Mouse (Mus musculus): ENCODE measurements around the gene Gm9821.

Gm9821 gene

GRCm38 (mm10) chr2:91948792-91949241 lies 3.3 kb downstream of the Gm9821 start:
- DNase-seq (ENCODE audit: low read depth, low spot score): no peak

DNA sequence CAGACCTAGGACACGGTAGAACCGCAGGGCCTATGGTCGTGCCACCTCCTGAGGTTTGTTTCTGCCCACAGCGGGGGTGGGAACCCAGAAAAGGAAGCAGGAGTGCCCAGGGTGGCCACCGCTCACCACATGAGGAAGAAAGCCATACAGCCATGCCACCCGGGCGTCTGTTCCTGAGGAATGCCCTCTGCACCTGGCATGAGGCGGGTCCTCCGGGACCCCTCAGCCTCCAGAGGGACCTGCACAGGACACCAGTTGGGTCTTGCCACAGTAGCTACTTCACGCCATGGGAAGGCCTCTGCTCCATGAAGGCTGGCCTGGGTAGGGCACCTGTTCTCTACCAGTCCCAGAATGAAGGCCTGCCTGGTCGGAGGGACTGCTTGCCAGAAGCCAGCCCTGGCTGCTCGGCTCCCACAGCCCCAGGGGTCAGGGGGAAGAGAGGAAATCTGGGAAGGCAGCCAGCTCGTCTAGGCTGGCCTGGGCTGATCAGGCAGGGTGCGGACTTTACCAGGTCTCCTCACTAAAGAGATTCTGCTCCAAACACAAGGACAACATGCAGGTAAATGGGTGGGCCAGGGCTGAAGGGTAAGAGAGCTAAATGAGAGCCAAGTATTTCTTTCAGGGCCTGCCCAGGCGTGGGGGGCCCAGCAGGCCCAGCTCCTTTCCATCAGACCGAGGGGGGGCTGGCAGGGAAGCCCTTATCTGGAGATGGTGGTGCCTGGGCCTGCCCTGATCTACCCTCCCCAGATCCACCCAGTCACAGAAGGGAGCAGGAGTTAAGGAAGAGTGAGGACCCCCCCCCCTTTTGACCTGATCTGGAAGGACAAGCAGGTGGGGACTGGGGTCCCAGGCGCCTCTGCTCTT lies 4.1 kb downstream of the Gm9821 start:
- DNase-seq (ENCODE audit: low read depth, low spot score): no peak

GRCm38 (mm10) chr2:91950275-91951085 lies 5.0 kb downstream of the Gm9821 start:
- no peak for DNase-seq (ENCODE audit: low read depth, low spot score)

GRCm38 (mm10) chr2:91953825-91954224 lies 8.3 kb downstream of the Gm9821 start:
- no peak for DNase-seq (ENCODE audit: low read depth, low spot score)

GRCm38 (mm10) chr2:91955121-91955591 lies 9.7 kb downstream of the Gm9821 start:
- no peak for DNase-seq (ENCODE audit: low read depth, low spot score)

GRCm38 (mm10) chr2:91955875-91956274 lies 10.4 kb downstream of the Gm9821 start:
- no peak for DNase-seq (ENCODE audit: low read depth, low spot score)

DNA sequence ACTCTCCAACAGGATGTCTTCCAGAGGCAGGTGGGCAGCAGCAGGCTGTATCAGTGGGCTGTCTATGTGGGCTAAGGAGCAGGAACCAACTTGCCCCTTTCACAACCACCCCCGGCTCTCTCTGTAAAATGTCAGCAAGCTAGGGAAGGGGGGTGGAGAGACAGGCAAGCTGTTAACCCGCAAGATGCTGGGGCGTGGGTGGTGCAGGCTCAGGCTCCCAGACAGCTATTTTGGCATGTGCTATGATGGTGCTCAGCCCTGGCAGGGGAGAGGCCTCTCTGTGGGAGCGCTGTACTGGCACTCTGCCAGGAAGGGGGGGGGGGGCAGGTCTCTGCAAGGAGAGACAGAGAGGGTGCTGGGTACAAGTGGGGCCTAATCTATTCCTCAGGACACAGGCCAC lies 11.6 kb downstream of the Gm9821 start:
- no peak for DNase-seq (ENCODE audit: low read depth, low spot score)

DNA sequence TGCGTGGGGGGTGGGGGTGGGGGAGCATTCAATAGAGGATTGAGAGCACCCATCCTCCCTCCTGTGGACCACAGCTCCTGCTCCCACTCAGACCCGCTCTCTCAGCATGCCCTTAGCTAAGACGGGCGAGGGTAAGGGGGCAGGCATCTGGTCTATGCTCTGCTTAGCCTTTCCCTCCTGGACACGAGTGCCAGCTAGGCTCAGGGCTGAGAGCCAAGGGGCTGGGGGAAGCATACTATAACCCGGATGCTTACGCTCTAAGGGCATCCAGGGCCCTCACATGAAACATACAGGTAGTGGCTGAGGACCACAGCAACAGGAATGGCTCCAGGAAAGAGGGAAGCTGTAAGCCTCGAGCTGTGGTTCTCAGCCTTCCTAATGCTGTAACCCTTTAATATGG lies 12.5 kb downstream of the Gm9821 start:
- no peak for DNase-seq (ENCODE audit: low read depth, low spot score)

DNA sequence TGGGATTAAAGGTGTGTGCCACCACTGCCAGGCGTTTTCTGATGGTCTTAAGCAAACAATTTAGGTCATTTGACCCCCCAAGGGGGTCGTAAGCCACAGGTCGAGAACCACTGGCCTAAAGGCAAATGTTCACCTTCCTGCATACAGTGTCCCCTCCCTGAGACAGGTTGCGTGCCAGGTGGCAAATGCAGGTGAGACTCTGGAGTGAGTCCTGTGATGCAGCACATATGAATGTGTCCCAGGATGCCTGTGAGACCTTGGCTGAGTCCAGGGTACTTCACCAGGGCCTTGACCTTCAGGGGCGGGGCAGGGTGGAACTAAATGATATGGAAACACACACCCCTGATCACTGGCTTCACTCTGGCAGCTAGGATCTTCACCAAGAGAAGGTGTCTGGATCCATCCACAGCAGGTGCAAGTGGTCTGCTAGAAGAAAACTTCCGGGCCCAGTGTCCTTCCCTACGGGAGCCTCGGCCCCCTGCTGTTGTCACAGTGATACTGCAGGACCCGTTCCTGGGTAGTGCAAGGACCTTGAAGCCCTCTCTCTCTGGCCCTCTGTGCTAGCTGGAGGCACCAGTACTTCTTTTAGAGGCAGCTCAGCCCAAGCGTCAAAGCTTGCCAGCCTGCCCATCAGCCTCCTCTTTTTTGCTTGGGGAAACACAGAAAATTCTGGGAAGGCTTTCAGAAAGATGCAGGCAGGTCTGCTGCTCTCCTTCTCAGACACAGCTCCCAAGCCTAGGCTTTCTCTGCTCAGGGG lies 13.4 kb downstream of the Gm9821 start:
- no peak for DNase-seq (ENCODE audit: low read depth, low spot score)

DNA sequence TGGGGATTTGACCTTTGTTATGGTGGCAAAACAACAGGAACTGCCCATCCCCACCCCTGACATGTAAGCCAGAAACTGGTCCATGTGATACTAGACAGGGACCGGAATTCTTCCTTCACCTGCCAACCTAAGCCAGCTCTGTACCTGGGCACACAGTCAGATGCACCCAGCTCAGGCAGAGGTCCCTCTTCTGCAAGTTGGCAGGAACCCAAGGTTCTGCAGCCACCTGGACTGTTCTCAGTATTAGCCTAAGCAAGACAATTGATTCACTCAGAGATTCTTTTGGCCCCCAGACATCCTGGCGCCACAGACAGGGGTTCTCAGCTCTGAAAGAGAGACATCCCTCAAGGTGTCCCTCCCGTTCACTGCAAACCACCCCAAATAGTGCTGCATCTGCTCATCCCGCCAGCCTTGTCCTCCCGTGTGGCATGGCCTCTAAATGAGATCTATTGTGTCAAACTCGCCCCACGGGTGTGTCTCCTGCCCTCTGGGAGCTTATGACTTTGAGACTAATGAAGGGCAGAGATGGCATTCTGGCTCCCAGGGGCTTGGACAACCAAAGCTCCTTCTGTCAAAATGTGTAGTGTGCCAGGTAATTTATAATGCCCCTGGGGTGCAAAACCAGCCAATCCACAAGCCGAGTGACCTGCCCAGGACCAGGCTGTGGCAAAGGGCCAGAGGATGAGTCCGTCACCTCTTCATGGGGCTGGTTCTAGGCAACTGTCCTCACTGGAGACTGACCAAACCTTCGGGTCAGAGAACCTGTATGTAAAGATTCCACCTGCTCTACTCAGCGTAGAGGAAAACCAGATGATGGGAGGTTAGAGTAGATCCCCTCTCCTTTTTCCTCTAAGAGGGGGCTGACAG lies 14.3 kb downstream of the Gm9821 start:
- no peak for DNase-seq (ENCODE audit: low read depth, low spot score)

- no peak for DNase-seq (ENCODE audit: low read depth, low spot score)
These were observed 15.0 kb downstream of the Gm9821 start for GRCm38 (mm10) chr2:91960459-91960858.

DNA sequence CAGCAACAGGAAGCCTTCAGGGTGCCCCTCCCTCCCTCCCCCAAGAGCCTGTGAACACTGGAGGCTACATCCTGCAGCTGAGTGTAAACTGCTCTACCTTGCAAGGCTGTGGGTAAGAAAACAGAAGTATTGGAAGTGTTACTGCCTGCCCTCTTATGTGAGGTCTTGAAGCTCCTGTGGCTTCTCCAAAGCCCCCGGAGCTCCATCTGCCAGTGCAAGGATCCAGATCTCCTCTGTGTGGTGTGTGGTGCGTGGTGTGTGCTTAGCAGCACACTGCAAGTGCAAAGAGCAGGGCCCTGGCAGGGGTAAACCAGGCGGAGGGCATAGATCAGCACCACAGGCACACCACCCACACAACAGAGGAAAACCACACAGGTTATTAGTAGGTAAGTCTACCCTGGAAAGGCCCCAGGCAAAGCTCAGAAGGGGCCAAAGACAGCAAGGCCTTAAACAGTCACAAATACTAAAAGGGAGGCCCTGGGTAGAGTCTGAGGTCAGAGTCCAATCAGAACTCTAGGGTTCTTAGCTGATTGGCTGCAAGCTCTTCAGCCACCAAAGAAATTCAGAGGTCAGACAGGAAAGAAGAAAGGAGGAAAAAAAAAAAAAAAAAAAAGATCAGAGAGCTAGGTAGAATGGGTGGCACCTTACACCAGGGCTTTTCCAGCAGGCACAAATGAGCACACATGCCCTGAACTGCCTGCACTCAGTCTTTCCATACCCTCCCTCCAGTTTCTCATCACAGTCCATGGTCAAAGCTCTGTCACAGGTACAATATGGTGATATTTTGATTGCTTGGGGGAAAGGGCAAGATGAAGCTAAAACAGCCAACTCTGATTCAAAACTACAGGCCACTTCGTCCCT lies 16.6 kb downstream of the Gm9821 start:
- no peak for DNase-seq (ENCODE audit: low read depth, low spot score)

GRCm38 (mm10) chr2:91962864-91963401 lies 17.4 kb downstream of the Gm9821 start:
- DNase-seq (ENCODE audit: low read depth, low spot score): no peak

DNA sequence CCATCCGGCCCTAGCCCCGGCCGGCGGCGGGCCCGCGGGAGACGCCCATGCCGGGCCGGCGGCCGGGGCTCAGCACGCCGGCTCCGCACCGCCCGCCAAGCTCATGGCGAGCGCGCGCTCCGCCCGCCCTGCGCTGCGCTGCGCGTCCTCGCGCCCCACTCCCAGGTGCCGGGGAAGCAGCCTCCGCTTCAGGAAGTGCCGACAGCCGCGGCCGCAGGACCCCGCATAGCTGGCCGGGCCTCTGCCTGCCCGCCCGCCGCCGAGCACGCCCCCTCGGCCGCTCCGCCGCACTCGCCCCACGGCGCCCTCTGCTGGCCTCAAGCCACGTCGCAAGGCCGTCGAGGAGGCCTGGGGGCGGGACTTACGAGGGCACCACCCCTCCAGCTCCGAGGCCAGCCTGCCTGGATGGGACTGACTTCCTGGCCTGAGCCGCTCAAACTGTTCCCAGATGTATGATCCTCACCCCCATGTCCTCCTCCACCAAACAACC lies 18.0 kb downstream of the Gm9821 start:
- DNase-seq (ENCODE audit: low read depth, low spot score): peak; percentile 70

DNA sequence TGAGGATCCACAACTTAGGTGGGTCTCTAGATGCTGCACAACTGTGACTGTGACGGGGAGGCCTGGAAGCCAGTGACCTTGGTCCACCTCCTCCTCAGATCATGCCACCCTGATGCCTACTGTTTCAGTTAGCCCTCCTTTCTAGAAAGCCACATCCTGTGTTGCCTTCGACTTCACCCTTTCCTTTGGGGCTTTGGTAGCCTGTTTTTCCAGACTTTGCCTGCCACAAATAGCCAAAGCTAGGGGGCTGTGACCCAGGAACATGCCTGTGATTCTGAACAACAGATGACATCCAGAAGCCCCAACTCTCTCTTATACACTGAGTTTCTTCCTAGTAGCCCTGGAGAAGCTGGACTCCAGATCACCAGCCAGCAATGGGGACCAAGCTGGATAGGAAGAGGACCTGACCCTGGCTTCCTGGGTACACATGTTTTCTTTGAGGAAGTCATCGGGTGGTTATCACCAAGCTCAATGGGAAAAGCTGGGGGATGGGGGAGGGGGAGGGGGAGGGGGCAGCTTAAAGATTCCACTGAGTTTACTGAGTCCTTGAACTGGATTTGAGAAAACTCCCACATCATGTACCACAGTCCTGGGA lies 19.2 kb downstream of the Gm9821 start:
- no peak for DNase-seq (ENCODE audit: low read depth, low spot score)

DNA sequence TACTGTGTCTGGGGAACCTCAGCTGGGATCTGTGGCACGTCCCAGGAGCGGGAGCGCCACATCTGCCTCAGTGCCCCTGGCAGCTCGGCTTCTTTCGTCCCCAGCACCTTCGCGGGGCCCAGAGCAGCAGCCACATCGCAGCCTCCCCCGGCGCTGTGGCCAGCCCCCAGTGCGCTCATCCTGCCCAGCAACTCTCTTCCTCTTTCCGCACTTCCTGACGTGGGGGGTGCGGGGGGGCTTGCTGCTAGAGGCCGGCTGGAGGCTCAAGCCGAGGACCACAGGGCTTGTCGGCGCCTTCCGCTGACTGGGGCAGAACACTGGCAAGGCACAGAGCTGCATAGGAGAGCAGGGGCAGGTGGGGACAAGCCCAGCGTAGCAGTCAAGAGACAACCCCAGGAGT lies 19.9 kb downstream of the Gm9821 start:
- DNase-seq (ENCODE audit: low read depth, low spot score): no peak

GRCm38 (mm10) chr2:91966367-91966766 lies 20.9 kb downstream of the Gm9821 start:
- no peak for DNase-seq (ENCODE audit: low read depth, low spot score)

DNA sequence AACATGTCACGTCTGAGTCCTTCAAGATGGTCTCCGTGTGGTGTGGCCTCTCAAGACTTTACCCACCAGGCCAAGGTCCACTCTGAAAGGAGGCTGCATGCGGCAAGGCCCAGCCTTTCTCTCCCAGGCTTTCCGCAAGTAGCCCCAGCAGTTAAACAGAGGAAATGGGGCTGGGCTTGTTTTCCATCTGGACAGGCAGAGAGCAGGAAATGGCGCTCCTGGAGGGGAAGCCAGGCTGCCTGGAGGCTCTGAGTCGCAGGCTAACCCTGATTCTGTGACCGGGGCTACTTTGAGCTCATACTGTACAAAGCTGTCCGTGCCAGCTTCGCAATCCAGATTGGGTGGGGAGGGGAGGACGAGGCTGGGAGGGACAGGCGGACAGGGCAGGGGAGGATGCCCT lies 22.5 kb downstream of the Gm9821 start:
- DNase-seq (ENCODE audit: low read depth, low spot score): no peak
